Mouse (Mus musculus): ENCODE results near the gene Fam120b.
"Not testable (repeated sequence)": the region's sequence is repeated elsewhere in the genome, so short reads cannot be mapped to it uniquely, and the experiment has no call there.

Gene Fam120b

DNA sequence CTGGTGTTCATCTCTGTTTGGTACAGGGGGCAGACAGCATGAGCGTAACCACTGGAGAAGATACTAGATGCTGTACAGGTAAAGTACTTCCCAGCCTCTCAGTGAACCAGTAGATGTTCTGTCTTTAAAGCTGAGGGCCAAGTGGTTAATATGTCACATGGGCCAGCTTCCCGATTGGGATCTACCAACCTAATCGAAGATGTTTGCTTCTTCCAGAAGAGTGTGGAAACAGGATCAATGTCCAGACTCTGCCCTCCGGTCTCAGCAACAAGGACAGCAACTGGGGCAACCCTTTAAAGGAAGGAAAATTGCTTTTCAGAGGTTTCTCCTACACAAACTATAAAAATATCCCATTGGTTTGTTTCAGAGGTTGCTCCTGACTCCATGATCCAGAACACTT lies 35.5 kb downstream of the Fam120b start:
- DNase-seq (ENCODE audit: low spot score in 2 of 2) = no peak

DNA sequence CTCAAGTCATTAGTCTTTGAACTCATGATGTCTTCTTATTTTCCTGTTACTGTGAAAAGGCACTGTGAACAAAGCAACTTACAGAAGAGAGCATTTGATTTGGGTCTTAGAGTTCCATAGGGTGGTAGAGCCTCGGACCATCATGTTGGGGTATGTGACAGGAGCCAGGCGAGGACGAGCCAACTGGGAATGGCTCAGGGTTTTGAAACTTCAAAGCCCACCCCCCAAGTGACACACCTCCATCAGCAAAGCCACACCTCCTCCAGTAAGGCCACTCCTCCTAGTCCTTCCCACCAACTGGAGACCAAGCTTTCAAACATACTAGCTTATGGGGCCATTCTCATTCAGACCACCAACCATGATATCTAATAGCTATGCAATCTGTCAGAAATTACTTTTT lies 36.0 kb downstream of the Fam120b start:
- DNase-seq (ENCODE audit: low spot score in 2 of 2) = no peak

DNA sequence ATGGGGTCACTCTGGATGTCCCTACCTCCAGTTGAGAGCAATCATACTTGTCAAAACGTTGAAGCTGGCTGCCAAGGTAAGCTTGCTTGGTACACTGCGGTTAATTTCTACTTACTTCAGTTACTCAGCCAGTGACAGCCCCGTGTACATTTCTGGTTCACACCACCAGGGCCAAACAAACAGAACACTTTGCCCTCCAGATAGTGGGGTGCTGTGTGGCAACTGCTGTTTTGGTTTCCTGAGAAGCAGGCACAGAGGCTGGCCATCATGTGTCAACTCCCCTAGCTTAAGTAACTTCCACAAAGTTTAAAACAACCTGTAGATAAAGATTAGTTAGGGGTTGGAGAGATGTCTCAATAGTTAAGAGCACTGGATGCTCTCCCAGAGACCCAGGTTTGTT lies 38.7 kb downstream of the Fam120b start:
- DNase-seq (ENCODE audit: low spot score in 2 of 2) = no peak

DNA sequence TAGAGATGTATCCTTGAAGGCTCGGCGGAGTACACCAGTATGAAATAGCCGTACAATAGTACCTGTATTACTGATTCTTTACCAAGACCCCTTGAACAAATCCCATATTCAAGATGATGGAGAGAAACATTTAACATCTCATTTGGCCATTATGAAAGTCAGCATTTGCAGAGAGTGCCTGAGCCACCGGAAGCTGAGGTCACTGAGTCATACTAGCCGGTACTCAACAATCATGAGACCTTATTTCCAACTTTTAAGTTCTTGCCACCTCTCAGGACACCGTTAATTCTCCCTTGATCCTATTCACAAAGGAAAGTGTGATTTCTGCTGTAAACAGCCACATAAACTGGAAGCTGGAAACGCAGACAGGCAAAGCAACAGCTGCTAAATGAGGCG lies 44.1 kb downstream of the Fam120b start:
- DNase-seq (ENCODE audit: low spot score in 2 of 2) = no peak

DNA sequence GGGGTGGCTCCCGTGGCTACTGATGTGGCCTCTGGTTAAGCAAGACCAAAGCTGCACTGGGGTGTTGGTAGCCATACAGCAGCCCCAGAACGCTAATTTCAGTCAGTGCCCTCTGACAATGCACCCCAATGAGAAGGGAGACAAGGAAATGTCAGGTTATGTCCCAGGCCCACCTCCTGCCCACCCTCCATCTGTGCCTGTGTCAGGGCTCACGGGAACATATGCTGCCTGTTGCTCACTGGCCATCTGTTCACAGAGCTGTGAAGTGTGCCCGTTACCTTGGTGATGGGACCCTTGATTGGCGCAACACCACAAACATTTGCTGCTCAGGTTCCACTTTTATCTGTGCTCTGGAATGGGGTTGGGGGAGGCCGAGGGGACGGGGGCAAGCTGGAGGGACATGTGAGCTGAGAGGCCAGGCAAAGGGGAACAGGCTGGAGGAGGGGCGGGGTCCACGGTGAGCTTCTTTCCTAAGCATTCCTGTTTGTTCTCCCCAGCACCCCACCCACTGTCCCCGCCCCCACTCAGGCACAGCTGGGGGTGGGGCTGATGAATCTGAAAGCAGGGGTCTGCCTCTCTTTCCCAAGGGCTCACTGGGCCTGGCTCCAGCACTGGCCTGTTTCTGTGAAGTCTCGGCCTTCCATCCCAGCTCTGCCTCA lies 44.6 kb downstream of the Fam120b start:
- DNase-seq (ENCODE audit: low spot score in 2 of 2) = no peak

DNA sequence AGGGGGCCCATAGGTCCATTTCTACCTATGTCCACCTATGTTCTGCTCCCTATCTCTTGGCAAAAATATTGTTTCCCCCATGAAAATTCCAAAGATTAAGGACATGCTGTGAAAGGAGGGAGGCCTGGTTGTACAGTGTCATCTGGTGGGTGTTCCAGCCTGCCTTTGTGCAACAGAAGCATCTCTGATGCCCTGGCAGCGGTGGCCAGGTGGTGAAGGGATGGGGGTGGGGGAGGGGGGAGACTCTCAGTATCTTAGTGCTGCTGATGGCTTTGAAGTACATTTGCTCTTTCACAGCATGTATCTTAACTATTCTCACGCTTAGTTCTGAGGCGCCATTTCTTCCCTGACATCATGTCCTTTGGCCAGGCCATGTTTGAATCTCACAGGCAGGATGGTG lies 49.4 kb downstream of the Fam120b start:
- no peak for DNase-seq (ENCODE audit: low spot score in 2 of 2)

DNA sequence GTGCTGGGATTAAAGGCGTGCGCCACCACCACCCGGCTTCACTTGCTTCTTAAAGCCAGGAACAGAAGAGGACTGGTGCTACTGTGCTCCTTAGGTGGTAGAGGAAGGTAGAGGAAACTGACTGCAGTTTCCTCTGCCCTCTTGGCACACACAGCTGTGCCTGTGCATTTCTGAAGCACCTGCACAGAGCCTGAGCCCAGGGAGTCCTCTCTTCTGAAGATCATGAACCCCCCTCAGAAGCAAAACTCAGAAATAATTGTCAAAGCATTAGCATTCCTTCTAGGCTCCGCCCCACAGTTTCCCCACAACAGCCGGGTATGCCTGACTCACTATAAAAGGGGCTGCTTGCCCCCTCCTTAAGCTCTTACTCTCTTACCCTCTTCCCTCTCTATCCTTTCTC lies 51.8 kb downstream of the Fam120b start:
- no peak for DNase-seq (ENCODE audit: low spot score in 2 of 2)

DNA sequence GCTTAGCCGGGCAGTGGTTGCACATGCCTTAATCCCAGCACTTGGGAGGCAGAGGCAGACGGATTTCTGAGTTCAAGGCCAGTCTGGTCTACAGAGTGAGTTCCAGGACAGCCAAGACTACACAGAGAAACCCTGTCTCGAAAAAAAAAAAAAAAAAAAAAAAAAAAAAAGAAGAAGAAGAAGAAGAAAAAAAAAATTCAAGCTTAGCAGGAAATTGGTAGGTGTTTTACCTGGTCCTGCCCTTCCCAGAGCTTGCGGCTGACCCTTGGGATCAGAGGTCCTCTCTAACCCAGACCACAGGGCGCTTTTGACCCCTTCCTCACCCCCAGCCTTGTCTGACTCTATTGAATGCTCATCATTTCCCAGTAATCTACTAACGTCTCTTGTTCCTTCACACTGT lies 53.1 kb downstream of the Fam120b start:
- not testable (repeated sequence) for DNase-seq (ENCODE audit: low spot score in 2 of 2)

DNA sequence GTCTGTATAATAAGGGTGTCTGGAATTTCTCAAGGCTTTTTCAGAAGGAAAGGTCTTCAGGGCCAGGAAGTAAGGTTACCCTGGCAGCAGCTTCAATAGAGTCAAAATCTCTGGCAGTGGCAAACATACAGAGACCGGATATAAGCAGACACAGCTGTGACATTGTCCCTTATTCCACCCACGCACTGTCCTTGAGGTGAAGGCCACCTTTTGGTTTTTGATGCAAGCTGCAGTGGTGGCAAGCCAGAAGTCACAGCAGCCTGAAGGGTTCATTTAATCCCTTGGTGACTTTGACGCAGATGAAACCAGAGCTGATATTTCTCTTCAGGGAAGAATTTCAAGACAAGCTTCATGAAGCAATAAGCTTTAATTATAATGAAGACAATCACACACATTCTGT lies 53.6 kb downstream of the Fam120b start:
- DNase-seq (ENCODE audit: low spot score in 2 of 2) = no peak

DNA sequence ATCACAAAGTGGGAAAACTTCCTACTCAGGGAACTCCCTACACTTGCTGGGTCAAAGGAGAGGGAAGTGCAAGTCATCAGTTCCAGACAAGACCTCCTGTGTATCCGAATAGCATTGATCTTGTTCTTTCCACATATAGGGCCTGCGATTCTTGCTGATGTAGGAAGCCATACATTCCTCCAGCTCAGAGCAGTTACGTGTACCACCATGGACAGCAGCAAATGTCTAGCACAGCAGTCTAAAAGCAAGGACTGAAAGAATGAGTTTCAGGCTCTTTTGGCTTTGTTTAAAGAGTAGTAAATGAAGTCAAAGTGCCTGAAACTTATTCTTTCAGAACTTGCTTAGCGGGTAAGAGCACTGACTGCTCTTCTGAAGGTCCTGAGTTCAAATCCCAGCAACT lies 59.2 kb downstream of the Fam120b start:
- no peak for DNase-seq (ENCODE audit: low spot score in 2 of 2)

DNA sequence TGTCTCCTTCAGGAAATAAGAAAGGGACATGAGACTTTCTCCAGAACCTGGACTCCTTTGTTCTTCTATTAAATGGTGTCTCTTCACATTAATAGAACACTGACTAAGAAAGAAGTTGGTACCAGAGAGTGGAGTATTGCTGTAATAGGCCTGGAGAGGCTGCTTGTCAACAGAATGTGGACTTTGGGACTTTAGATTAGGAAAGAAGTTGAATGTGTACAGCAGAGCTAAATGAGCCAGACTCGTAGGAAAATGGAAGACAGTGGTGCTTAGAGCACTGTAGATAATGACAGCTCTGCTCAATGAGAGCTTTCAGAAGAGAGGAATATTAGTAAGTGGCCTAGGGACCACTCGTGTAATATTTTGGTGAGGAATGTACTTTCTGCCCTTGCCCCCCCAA lies 60.6 kb downstream of the Fam120b start:
- DNase-seq (ENCODE audit: low spot score in 2 of 2) = no peak

DNA sequence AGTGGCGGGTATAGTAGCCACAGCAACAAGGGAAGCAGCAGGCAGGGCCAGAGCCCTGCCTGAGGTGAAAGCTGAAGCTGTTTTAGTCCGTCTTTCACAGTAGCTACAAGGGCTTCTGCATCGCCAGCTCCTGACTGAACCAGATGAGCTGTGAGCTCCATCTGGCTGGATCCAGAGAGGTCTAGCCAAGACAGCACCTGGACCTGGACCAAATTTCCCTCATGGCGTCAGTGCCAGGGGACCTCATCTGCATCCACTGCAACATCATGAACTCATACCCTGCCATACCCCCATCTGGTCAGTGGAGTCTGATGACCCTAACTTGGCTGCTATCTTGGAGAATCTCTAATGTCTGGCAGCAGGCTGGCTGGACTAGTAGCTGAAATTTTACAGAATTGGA lies 63.8 kb downstream of the Fam120b start:
- DNase-seq (ENCODE audit: low spot score in 2 of 2) = no peak

DNA sequence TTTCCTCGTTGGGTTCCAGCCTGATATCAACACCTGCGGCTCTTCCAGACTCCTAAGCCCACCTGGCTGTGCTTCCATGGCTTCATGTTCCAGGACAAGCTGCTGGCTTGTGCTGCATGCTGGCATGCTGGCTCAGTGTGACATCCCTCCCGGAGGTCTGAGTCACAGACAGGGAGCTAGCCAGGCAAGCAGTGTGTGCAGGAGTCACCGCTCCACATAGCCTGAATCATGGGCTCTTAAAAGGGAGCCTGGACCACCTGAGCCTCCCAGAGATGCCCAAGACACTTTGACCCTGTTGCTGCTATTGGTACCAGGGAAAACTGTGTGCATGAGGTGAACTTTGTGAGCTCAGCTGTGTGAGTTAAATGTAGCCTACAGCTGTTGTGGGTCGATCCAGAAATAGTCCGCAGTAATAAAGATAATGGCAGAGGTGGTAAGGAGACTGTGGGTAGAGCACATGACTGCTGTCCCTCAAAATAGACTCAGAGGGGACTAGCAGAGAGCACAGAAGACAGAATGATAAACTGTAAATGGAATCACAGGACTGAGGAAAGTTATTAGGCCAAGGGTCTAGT lies 66.0 kb downstream of the Fam120b start:
- DNase-seq (ENCODE audit: low spot score in 2 of 2) = no peak

DNA sequence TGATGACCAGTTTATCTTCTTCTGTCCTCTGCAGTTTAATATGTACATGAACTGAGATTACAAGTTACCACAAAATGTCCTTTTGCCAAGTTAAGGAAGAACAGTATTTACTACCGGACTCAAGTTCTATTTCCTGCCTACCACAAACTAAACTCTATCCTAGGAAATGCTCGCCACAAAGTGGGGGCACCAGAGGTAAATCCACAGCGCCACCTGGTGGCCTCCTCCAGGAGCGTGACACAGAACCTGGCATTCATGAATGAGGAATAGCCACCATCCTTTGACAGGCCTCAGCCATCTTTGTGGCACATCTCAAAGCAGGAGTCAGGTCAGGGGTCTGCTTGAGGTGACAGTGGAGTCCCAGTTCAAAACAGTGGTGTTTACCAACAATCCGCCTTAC lies 71.7 kb downstream of the Fam120b start:
- peak; percentile 51 to 54 for DNase-seq (ENCODE audit: low spot score in 2 of 2)

DNA sequence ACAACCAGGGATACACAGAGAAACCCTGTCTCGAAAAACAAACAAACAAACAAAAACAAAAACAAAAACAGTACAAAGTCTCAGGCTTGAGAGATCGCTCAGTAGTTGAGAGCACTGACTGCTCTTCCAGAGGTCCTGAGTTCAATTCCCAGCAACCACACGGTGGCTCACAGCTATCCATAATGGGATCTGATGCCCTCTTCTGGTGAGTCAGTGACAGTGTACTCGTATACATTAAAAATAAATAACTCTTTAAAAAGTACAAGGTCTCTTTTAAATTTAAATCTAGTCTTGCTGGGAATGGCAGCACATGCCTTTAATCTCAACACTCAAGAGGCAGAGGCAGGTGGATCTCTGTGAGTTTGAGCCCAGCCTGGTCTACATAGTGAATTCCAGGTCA lies 76.7 kb downstream of the Fam120b start:
- no peak for DNase-seq (ENCODE audit: low spot score in 2 of 2)
